Mouse (Mus musculus): ENCODE data around the gene Morf4l1. TPM values are rescaled to one million over a fixed set of nuclear protein-coding genes. Genes with fewer than 3 reads are reported as not detected.

Morf4l1 gene
- polyA plus RNA-seq, 1 experiment = 775 TPM

GRCm38 (mm10) chr9:90113651-90114566 lies 665 bp downstream of the Morf4l1 start:
- Histone ChIP-seq H3K27me3 (ENCODE audit: control insufficient read depth, insufficient read depth, low read length) (no peaks in the 10 kb centered on the region), H3K27ac (ENCODE audit: control insufficient read depth, insufficient read depth, low read depth, low read length) (peak overlapping the region; percentile 100), H3K4me3 (ENCODE audit: control insufficient read depth, low read depth, low read length) (peak overlapping the region; percentile 99), H3K4me1 (ENCODE audit: control insufficient read depth, insufficient read depth, low read length) (no peaks in the 10 kb centered on the region; the same call in none of the 2 replicates), H3K36me3 (ENCODE audit: control insufficient read depth, insufficient read depth, low read length) (peaks cover 1% of the 10 kb centered on the region; the same call in 1 of the 2 replicates)
- TF ChIP-seq POLR2A (IDR thresholded peaks at IDR 0.05; ENCODE audit: control insufficient read depth, low read depth, low read length) (peak; percentile 71), CTCF (IDR thresholded peaks at IDR 0.05; ENCODE audit: control insufficient read depth, insufficient read depth, insufficient replicate concordance, low read depth, low read length) (peak; percentile 31; the same call in 1 of the 2 replicates)

GRCm38 (mm10) chr9:90113151-90113550 lies 1.4 kb downstream of the Morf4l1 start:
- no peaks in the 10 kb centered on the region; the same call in none of the 2 replicates for H3K4me1 ChIP-seq (ENCODE audit: control insufficient read depth, insufficient read depth, low read length)
- no peak for TF ChIP-seq POLR2A (IDR thresholded peaks at IDR 0.05; ENCODE audit: control insufficient read depth, low read depth, low read length)
- no peak for TF ChIP-seq CTCF (IDR thresholded peaks at IDR 0.05; ENCODE audit: control insufficient read depth, insufficient read depth, insufficient replicate concordance, low read depth, low read length)
- peak overlapping the region; percentile 100 for H3K27ac ChIP-seq (ENCODE audit: control insufficient read depth, insufficient read depth, low read depth, low read length)
- H3K4me3 ChIP-seq (ENCODE audit: control insufficient read depth, low read depth, low read length) = peak overlapping the region; percentile 99
- no peaks in the 10 kb centered on the region for H3K27me3 ChIP-seq (ENCODE audit: control insufficient read depth, insufficient read depth, low read length)
- H3K36me3 ChIP-seq (ENCODE audit: control insufficient read depth, insufficient read depth, low read length) = peaks cover 1% of the 10 kb centered on the region; the same call in 1 of the 2 replicates

- no peak overlapping the region for H3K27ac ChIP-seq (ENCODE audit: control insufficient read depth, insufficient read depth, low read depth, low read length)
- no peaks in the 10 kb centered on the region for H3K27me3 ChIP-seq (ENCODE audit: control insufficient read depth, insufficient read depth, low read length)
- peaks cover 1% of the 10 kb centered on the region; the same call in 1 of the 2 replicates for H3K36me3 ChIP-seq (ENCODE audit: control insufficient read depth, insufficient read depth, low read length)
- no peak overlapping the region for H3K4me3 ChIP-seq (ENCODE audit: control insufficient read depth, low read depth, low read length)
- TF ChIP-seq CTCF (IDR thresholded peaks at IDR 0.05; ENCODE audit: control insufficient read depth, insufficient read depth, insufficient replicate concordance, low read depth, low read length) = no peak
- no peak for TF ChIP-seq POLR2A (IDR thresholded peaks at IDR 0.05; ENCODE audit: control insufficient read depth, low read depth, low read length)
- no peaks in the 10 kb centered on the region; the same call in none of the 2 replicates for H3K4me1 ChIP-seq (ENCODE audit: control insufficient read depth, insufficient read depth, low read length)
These were observed 5.2 kb downstream of the Morf4l1 start for GRCm38 (mm10) chr9:90109386-90109785.

- TF ChIP-seq POLR2A (IDR thresholded peaks at IDR 0.05; ENCODE audit: control insufficient read depth, low read depth, low read length) = no peak
- TF ChIP-seq CTCF (IDR thresholded peaks at IDR 0.05; ENCODE audit: control insufficient read depth, insufficient read depth, insufficient replicate concordance, low read depth, low read length) = no peak
- Histone ChIP-seq H3K27me3 (ENCODE audit: control insufficient read depth, insufficient read depth, low read length) (no peaks in the 10 kb centered on the region), H3K36me3 (ENCODE audit: control insufficient read depth, insufficient read depth, low read length) (peaks cover 1% of the 10 kb centered on the region; the same call in 1 of the 2 replicates), H3K27ac (ENCODE audit: control insufficient read depth, insufficient read depth, low read depth, low read length) (no peak overlapping the region), H3K4me1 (ENCODE audit: control insufficient read depth, insufficient read depth, low read length) (no peaks in the 10 kb centered on the region; the same call in none of the 2 replicates), H3K4me3 (ENCODE audit: control insufficient read depth, low read depth, low read length) (no peak overlapping the region)
These were observed 6.3 kb downstream of the Morf4l1 start for GRCm38 (mm10) chr9:90108272-90108671.

GRCm38 (mm10) chr9:90106915-90107314 lies 7.7 kb downstream of the Morf4l1 start:
- H3K36me3 ChIP-seq (ENCODE audit: control insufficient read depth, insufficient read depth, low read length) = peaks cover 1% of the 10 kb centered on the region; the same call in 1 of the 2 replicates
- no peak overlapping the region for H3K4me3 ChIP-seq (ENCODE audit: control insufficient read depth, low read depth, low read length)
- TF ChIP-seq CTCF (IDR thresholded peaks at IDR 0.05; ENCODE audit: control insufficient read depth, insufficient read depth, insufficient replicate concordance, low read depth, low read length) (no peak), POLR2A (IDR thresholded peaks at IDR 0.05; ENCODE audit: control insufficient read depth, low read depth, low read length) (no peak)
- H3K27me3 ChIP-seq (ENCODE audit: control insufficient read depth, insufficient read depth, low read length) = no peaks in the 10 kb centered on the region
- H3K4me1 ChIP-seq (ENCODE audit: control insufficient read depth, insufficient read depth, low read length) = no peaks in the 10 kb centered on the region; the same call in none of the 2 replicates
- H3K27ac ChIP-seq (ENCODE audit: control insufficient read depth, insufficient read depth, low read depth, low read length) = no peak overlapping the region

- H3K4me1 ChIP-seq (ENCODE audit: control insufficient read depth, insufficient read depth, low read length) = no peaks in the 10 kb centered on the region; the same call in 1 of the 2 replicates
- no peak overlapping the region for H3K27ac ChIP-seq (ENCODE audit: control insufficient read depth, insufficient read depth, low read depth, low read length)
- H3K4me3 ChIP-seq (ENCODE audit: control insufficient read depth, low read depth, low read length) = no peak overlapping the region
- no peaks in the 10 kb centered on the region for H3K27me3 ChIP-seq (ENCODE audit: control insufficient read depth, insufficient read depth, low read length)
- TF ChIP-seq CTCF (IDR thresholded peaks at IDR 0.05; ENCODE audit: control insufficient read depth, insufficient read depth, insufficient replicate concordance, low read depth, low read length) (no peak), POLR2A (IDR thresholded peaks at IDR 0.05; ENCODE audit: control insufficient read depth, low read depth, low read length) (no peak)
- no peaks in the 10 kb centered on the region; the same call in 1 of the 2 replicates for H3K36me3 ChIP-seq (ENCODE audit: control insufficient read depth, insufficient read depth, low read length)
These were observed 9.1 kb downstream of the Morf4l1 start for GRCm38 (mm10) chr9:90105462-90105861.

- TF ChIP-seq POLR2A (IDR thresholded peaks at IDR 0.05; ENCODE audit: control insufficient read depth, low read depth, low read length) (no peak), CTCF (IDR thresholded peaks at IDR 0.05; ENCODE audit: control insufficient read depth, insufficient read depth, insufficient replicate concordance, low read depth, low read length) (no peak; the same call in 1 of the 2 replicates)
- no peak overlapping the region for H3K27ac ChIP-seq (ENCODE audit: control insufficient read depth, insufficient read depth, low read depth, low read length)
- no peaks in the 10 kb centered on the region for H3K4me1 ChIP-seq (ENCODE audit: control insufficient read depth, insufficient read depth, low read length)
- H3K4me3 ChIP-seq (ENCODE audit: control insufficient read depth, low read depth, low read length) = no peak overlapping the region
- no peaks in the 10 kb centered on the region; the same call in 1 of the 2 replicates for H3K36me3 ChIP-seq (ENCODE audit: control insufficient read depth, insufficient read depth, low read length)
- no peaks in the 10 kb centered on the region for H3K27me3 ChIP-seq (ENCODE audit: control insufficient read depth, insufficient read depth, low read length)
These were observed 13.8 kb downstream of the Morf4l1 start for GRCm38 (mm10) chr9:90100760-90101159.
